Mouse (Mus musculus) adrenal gland, postnatal 4 days (tissue): ENCODE results near the gene Pknox2. TPM values are rescaled to one million over a fixed set of nuclear protein-coding genes. Genes with fewer than 3 reads are reported as not detected.

Experiments used
- DNase-seq, 2 experiments: peaks; one replicate each; pipeline ENCODE4 v3.0.0; 2021 to 2022; ENCODE audit warnings: low spot score in 2 of 2, mixed read lengths in 2 of 2
- total RNA-seq, 2 experiments: library from RNA; stranded (reverse); gene quantifications; 2 replicates each; pipeline ENCODE4 v1.2.3; 2021

Pknox2 gene
- total RNA-seq, 2 experiments from 2014 or later, result 6.4 to 6.8 TPM

DNA sequence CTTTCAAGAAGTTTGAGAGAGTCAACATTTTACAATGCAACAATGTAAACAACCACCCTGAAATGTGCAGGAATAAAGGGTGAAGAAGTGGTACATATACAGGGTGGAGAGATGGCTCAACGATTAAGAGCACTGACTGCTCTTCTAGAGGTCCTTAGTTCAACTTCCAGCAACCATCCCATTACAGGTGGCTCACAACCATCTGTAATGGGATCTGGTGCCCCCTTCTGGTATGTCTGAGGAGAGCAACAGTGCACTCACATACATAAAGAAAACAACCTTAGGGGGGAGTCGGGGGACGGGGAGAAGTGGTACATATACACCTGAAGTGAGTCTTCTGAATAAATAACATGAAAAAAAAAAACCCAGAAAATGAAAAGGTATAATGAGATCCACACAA lies 262.0 kb downstream of the Pknox2 start:
- no peak for DNase-seq

DNA sequence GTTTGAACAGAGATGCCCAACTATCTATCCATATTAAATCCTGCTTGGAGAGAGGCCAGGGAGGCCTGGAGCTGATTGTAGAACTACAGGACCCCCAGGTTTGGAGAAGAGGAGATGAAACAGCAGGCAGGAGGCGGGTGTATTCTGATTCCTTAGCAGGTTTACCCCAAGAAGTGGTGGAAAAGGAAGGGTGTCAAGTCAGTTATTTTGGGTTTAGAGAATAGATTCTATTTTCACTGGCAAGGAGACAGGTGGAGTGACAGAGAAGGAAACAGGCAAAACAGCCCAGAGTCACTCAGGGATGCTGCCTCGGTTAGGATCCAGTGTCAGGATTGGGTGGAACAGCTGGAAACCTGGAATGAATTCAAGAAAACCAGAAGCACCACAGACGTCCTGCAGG lies 263.6 kb downstream of the Pknox2 start:
- no peak for DNase-seq

DNA sequence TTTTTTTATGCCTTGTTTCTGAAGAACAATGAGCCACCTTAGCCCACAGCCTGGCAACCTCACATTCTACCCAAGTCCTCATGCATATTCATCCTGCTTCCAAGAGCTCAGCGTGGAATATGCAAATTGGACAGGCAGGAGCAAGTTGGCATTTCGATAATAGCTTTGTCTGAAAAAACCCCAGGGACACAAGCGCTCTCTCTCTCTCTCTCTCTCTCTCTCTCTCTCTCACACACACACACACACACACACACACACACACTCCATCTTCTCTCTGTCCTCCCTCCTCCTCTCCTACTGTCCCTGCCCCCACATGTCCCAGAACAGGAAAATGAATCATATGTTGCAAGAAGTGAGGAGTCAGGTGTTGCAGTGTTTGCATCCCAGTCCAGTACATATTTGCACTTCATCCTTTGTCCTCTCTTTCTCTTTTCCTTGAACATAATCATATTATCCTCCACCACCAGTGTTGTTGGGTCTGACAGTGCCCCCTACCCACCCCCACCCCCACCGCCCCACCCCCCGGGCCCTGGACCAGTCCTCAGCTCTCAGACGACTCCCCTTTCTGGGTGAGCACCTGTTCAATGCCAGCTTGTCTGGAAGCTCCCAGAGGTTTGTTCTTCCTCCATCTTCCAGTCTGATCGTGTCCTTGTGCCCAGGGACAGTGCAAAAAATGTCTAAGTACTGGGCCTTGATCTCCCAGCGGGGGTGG lies 265.0 kb downstream of the Pknox2 start:
- no peak for DNase-seq

DNA sequence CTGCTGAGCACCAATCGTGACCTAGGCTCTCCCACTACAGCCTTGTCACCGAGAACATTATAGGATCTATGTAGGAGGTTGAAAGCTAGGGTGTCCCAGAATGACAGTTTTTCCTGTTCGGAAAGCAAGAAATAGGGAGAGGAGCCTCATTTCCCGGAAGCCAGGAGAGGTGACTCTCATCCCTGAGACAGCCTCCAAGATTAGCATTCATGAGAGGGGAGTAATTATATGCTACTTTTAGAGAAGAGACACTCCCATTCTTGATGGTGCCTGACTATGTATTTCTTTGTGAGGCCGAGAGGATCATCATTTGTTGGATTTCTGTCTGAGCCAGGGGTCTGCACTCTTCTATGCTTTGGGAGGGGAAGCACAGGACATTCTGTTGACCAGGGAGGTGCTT lies 265.6 kb downstream of the Pknox2 start:
- DNase-seq, result no peak

DNA sequence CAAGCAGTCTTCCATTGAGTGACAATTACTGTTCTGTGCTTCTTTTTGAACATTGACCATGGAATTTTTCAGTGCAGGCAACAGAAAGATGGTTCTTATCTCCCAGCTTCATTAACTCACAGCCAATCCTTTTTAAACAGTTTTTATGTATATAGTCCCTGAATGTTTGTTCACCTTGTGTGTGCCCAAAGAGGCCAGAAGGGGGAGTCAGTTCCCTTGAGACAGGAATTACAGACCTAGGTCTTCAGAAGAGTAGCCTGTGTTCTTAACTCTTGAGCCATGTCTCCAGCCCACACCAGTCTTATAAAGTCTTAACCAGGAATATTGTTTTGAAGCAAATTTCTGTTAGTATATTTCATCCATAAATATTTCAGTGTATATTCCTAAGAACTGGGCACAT lies 270.4 kb downstream of the Pknox2 start:
- DNase-seq, result no peak

DNA sequence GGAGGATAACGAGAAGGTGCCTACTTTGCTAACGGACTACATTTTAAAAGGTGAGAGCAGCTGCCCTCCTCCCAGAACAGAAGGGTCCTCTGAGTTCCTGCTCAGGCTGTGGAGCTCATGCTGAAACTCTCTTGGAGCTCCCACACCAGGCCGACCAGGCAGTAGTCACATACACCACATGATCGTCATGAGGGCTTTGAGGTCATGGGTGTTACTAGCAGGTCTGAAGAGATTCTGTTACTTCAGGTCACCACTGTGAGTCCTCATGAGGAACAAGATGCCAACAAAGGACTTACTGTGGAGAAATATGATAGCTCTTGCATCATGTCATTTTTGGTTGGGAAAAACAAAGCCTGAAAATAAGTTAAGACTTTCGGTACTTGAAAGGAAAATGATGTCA lies 270.9 kb downstream of the Pknox2 start:
- DNase-seq, result no peak

DNA sequence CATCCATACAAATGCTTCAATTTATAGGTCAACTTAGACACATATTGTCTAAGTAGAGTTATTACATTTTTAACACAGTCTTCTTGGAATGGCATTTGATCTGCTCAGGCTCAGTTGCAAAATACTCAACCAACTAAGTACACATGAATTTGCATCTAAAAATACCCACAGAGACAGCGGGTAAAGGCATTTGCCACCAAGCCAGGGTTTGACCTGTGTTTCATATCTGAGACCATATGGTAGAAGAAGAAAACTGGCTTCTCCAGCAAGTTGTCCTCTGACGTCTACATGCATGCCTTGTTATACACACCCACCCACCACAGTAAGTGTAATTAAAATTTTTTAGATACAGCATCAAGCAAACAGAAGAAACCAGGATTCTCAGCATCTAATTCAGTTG lies 273.4 kb downstream of the Pknox2 start:
- DNase-seq, result no peak

DNA sequence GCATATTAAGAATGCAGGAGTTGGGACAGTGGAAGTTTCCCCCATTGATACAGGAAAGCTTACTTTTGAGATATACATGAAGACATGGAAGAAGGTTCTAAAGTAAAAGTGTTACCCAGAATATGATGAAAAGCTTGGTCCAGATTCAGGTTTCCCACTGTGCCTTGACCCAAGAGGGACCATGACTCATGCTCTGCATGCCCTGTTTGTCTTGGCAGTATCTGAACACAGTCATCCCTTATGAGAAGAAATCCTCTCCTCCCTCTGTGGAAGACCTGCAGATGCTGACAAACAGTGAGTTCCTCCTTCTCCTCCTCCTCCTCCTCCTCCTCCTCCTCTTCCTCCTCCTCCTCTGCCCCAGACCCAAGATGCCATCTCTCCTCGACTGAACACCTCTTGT lies 276.9 kb downstream of the Pknox2 start:
- no peak for DNase-seq

DNA sequence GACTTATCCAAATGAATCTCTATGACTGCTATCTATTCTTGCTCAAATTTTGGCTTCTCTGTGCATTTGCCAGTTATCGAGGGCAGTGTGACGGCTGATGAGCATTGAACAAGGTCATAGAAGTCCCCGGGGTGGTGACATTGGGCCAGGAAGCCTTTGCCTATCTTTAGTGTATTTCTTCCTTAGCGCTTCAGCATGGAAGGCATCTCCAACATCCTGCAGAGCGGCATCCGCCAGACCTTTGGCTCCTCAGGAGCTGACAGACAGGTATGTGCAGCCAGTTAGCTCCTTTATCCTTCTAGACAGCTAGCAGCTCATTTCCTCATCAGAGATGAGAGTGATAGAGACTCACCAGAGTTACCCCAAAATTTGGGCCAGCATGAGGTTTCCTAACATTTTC lies 278.5 kb downstream of the Pknox2 start:
- DNase-seq, result no peak

DNA sequence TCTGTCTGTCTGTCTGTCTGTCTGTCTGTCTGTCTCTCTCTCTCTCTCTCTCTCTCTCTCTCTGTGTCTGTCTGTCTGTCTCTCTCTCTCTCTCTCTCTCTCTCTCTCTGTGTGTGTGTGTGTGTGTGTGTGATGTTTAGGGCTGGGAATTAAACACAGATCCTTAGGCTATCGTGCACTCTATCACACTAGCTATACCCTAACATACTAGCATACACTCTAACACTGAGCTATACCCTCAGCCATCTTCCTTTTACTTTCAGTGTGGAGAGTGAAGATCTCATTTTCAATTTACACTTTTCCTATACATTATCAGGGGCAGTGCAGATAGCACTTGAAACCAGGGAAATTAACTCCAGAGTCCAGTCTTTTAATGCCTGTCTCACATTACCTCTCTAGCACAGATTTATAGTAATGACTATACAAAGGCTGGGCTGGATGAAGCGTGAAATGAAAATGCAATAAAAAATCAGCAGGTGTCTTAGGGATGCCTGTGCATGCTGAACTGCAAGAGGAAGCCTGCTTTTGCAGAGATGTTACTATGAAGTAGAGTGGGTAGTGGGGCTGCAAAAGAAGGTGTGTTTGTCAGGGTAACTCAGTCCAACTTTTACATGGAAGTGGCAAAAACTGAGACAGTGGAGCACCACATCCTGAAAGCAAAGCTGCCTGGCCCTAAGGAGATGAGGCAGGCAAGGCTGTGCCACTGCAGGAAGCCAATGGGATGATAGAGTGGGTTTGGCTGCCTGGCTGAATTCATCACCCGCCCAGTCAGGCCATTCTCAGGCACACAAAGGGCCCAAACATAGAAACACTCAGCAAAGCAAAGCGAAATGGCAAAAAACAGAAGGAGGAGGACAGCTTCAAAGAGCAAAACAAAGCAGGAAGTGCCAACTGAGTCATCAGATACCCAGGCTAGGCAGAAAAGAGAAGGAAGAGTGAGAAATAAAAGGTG lies 282.1 kb downstream of the Pknox2 start:
- DNase-seq, result no peak

DNA sequence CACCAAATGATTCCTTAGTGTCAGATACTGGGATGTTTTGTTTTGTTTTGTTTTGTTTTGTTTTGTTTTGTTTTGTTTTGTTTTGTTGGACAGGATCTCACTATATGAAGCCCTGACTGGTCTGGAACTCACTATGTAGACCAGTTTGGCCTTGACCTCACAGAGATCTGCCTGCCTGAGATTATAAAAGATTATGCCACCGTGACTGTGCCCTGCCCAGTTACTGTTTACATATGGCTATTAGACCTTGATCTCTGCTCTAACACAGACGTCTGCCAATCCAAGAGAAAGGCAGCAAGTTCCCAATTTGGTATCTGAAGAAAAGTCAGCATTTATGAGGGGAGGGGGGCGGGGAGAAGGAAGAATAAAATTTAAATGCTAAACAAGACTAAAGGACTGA lies 283.5 kb downstream of the Pknox2 start:
- no peak for DNase-seq

DNA sequence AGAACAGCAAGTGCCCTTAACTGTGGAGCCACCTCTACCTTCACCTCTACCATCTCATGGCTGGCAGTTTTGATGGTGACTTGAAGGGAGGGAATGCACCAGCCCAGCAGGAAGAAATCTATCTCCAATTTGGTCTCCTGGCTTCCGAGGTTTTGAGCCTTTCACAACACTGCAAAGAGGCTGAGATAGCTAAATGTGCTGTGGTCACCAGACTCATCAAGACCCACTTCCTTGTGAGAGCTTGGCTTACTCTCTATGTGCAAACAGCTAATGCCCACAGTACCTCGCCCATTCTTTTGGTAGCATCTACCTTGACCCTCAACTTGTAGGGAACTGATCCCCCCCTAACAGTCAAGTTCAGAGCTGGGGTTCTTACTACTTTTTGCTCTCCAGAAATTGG lies 284.6 kb downstream of the Pknox2 start:
- DNase-seq, result no peak

DNA sequence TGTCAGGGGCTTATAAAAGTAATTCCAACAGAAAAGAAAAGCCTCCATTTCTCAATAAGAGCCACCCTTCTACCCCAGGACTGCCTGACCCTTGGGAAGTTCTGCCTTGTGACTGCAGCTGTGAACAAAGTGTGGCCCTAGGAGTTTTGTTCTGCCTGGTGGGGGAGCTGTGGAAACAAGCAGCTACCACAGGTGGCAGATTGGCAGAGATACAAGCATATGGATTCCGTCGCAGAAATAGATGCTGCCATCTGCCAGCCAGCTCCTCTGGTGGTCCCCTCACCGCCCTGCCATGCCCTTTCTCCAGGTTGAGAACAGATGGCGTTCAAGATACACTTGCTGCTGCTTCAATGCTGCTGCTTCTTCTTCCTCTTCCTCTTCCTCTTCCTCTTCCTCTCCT lies 288.5 kb downstream of the Pknox2 start:
- no peak for DNase-seq

DNA sequence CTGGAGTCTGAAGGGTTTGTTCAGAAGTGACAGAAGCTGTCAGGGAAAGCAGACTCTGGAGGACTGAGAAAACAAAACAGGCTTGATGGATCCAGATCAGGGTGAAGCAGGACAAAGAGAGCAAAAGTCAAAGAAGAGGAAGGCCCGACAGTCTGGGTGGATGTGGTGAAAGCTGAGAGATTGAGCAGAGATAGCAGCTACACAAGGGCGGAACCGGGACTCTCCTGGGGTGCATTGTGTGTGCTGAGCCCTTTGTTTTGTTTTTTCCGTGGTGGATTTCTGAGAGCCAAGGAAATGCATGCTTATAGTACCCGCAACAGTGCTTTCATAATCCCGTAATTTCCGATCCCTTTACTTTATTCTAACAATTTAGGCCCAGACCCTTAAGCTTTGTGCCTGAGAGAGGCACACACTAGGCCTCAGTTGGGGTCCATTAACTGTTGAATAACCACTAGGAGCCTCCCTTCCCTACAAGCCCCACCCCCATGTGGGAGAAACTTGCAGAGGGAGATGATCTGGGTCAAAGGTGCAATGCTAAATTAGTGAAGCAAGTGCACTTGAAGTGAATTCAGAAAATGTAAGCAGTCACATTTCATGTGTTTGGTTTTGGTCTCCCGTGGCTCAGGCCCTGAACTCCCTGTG lies 289.6 kb downstream of the Pknox2 start:
- DNase-seq, result no peak

DNA sequence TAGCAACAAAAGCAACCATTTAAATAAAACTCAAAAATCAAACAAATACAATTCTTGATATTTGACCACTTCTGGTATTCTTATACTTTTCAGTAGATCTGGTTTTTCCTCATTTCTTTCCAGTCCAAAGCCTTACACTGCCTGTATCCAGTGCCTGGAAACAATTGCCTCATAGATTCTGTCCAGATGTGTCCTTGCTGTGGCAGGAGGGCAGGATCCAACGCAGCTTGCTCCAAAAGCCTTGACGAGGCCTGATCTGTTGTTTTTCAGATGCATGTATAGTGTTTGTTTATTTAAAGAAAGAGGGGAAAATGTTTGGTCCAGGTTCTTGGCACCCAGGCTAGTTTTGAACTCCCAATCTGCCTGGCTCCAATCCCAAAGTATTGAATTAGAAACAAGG lies 290.9 kb downstream of the Pknox2 start:
- no peak for DNase-seq

DNA sequence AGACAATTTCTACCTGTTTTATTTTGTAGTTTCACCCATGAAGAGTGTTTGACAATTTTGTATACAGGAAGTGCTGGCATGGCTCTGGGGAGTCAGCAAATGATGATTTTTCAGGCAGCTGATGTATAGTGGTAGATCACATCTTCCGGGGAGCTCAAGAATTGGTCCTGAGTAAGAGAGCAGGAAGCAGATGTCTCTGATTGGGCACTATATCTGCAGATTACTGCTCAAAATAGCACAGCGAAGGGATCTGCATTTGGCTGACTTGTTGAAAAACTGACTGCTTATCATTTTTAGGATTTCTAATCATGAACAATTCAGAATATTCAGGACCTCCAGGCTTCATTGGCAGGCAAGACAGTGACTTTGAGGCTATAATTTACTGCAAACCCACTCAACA lies 295.0 kb downstream of the Pknox2 start:
- no peak for DNase-seq

DNA sequence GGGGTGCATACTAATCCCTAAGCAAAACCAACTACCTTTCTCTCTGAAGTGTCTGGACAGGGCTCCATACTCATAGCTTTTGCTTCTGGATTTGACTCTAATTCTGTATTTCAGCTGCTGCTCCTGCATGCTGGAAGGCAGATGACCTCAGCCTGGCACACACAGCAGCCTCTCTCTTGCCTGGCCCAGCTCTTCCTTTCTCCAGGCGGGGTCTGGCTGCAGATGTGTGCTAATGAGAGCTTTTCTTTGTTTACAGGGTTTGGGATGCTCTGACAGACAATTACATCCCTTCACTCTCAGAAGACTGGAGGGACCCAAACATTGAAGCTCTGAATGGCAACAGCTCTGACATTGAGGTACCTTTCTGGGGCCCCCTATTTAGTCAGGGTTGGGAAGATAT lies 297.1 kb downstream of the Pknox2 start:
- no peak for DNase-seq

DNA sequence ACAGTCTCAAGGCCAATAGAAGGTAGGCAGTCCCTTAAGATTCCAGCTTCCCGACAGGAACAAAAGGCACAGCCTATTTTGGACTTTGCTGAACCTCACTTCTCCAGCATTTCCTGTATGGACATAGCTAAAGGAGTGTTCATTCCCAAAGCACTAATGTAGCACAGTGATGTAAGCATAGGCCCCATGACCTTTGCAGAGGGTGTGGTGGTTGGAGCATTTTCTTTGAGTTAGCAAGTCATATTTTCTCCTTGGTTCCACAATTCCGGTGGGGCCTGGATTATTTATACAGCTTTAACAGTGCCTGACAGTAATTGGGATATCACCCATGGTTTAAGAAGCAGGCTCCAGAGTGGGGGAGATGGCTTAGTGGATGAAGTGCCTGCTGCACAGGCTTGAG lies 298.5 kb downstream of the Pknox2 start:
- DNase-seq, result no peak

DNA sequence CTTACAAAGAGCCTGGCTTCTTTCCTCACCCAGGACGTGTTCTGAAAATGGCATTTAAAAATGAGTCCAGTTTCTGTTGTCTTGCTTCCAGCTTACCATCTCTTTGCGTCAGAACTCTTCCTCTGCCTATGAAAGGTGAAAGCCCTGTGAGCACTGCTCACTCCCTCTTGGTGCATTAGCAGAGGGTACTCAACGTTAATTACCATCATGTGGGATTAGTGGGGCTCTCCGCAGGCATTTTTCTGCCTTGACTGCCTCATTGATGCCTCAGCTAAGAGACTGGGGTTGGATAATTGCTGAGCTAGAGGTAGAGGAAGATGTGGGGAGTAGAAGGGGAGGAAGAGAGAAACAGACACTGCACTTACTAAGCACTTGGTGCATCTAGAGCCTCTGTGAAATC lies 300.9 kb downstream of the Pknox2 start:
- DNase-seq, result no peak
